Mouse (Mus musculus): ENCODE data around the gene Gpt2.

Gene Gpt2

DNA sequence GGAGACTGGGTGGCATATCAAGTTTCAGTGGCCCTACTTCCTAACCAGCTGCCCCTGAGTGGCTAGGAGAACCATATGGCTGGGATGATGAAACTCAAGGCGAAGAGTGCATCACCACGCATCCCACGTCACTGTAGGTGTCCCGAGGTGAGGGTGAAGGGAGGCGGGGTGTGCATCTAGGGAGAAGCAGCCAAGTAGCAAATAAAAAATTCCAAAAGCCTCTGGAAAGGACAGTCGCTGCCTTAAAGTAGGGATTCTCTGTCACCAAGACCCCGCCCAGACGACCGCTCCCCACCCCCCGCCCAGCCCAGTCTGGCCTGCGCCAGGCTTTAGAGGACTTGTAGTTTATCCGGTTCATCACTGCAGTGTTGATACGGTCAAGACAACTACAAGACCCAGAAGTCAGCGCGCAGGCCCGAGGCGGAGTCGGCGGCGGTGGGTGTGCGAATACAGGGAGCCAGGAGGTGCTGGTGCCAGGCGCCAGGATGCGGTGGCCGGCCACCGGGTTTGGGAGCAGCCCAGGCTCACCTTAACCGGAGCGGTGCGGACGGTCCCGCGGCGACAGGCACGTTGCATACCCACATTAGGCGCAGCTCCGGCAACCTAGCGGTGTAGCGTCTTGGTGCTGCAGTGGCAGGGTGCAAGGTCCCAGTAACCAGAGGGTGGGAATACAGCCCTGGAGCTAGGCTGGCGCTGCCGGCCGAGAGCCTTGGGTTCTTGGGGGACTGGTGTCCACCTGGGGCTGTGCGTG, at the start of gene Gpt2:
Gene Gpt2 (plus strand): TSS at position 452 of the 751 bp plus-strand sequence.
- peak; percentile 97 for DNase-seq (ENCODE audit: inconsistent ontology term)

DNA sequence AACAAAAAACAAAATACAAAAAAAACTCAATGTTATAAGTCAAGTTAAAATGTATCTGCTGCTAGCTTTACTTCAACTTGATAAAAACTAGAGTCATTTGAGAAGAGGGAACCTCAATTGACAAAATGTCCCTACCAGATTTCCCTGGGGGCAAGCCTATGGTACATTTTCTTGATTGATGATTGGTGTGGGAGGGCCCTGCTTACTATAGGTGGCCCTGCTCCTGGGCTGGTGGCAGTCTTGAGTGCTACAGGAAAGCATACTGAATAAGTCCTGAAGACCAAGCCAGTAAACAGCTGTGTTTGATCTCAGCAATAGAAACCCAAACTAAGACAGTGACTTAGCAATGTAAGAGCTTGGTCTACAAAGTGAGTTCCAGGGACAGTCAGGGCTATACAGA, 48.3 kb upstream of the Gpt2 start:
- no peak for DNase-seq (ENCODE audit: inconsistent ontology term)

GRCm38 (mm10) chr8:85445936-85446685, 46.3 kb upstream of the Gpt2 start:
- no peak for DNase-seq (ENCODE audit: inconsistent ontology term)

GRCm38 (mm10) chr8:85450335-85450734, 42.0 kb upstream of the Gpt2 start:
- no peak for DNase-seq (ENCODE audit: inconsistent ontology term)

DNA sequence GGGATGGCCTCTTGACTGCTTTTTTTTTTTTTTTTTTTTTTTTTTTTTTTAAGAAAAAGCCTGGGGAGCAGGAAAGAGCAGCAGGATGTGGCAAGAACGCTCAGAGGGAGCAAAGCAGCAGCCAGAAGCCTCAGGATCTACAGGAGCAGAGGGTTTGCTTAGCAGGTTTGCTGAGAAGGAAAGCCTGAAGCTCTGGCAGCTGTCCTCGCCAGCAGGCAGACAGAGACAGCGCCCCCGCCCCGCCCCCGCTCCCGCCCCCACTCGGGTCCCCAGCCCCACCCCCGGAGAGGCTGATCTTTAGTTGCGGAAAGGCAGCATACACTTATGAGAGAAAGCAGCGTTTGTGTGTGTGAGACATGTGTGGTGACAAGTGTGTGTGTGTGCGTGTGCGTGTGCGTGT, 40.0 kb upstream of the Gpt2 start:
- no peak for DNase-seq (ENCODE audit: inconsistent ontology term)

GRCm38 (mm10) chr8:85453256-85453655, 39.1 kb upstream of the Gpt2 start:
- peak; percentile 9 for DNase-seq (ENCODE audit: inconsistent ontology term)

- no peak for DNase-seq (ENCODE audit: inconsistent ontology term)
Observed at GRCm38 (mm10) chr8:85454750-85455149, 37.6 kb upstream of the Gpt2 start.

- DNase-seq (ENCODE audit: inconsistent ontology term): peak; percentile 56
Observed at GRCm38 (mm10) chr8:85456536-85456935, 35.8 kb upstream of the Gpt2 start.

- no peak for DNase-seq (ENCODE audit: inconsistent ontology term)
Observed at GRCm38 (mm10) chr8:85459582-85459981, 32.8 kb upstream of the Gpt2 start.

GRCm38 (mm10) chr8:85460804-85461203, 31.6 kb upstream of the Gpt2 start:
- DNase-seq (ENCODE audit: inconsistent ontology term): peak; percentile 3

DNA sequence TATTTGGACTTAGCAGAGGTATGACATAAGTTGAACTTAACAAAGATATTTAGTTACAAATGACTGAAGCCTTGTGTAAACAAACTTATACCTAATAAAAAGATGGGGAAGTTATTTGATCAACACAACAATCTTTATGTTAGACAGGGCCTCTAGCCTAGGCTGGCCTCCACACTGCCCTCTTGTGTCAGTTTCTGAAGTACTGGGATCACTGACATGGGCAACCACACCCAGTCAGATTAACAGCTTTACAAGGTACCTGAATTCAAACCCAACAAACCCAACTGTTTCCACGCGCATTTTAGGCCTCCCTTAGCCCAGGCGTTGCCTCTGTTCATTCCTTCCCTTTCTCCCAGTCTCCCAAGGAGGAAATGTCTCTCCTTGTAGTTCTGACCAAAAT, 31.0 kb upstream of the Gpt2 start:
- peak; percentile 5 for DNase-seq (ENCODE audit: inconsistent ontology term)

DNA sequence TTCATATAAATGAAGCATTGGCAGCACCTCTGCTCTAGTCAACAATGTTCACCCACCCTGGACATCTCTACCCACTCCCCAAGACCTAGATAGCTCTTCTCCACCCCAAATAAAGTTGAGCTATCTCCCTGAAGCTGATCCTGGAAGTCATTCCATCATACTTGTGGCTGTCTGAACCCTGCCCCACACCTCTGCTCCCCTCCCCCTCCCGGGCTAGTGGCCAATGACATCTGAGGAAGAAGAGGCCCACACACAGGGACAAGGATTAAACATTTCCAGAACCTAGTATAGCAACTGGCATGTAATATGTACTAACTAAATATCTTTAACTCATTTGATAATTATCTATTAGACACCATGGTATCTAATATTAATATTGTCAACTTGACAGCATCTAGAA, 29.9 kb upstream of the Gpt2 start:
- no peak for DNase-seq (ENCODE audit: inconsistent ontology term)

- DNase-seq (ENCODE audit: inconsistent ontology term): no peak
Observed at GRCm38 (mm10) chr8:85464316-85464715, 28.1 kb upstream of the Gpt2 start.

GRCm38 (mm10) chr8:85466056-85466455, 26.3 kb upstream of the Gpt2 start:
- DNase-seq (ENCODE audit: inconsistent ontology term): no peak

- DNase-seq (ENCODE audit: inconsistent ontology term): no peak
Observed at GRCm38 (mm10) chr8:85470753-85471152, 21.6 kb upstream of the Gpt2 start.

DNA sequence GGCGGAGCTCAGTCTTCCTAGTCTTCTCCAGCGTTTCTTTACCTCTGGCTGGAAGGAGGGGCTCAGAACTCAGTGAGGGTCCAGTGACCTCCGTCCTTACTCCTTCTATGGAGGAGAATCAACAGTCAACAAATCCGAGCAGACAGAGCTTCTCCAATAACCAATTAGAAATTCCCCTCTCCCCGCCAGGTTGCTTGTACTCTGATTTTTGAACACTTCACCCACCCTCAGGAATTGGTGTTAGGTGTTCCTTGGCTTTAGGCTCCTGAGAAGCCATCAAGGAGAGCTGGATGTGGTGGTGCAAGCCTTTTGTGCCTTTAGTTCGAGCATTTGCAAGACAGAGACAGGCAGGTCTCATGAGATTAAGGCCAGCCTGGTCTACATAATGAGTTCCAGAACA, 19.6 kb upstream of the Gpt2 start:
- DNase-seq (ENCODE audit: inconsistent ontology term): no peak

- DNase-seq (ENCODE audit: inconsistent ontology term): no peak
Observed at GRCm38 (mm10) chr8:85473246-85473645, 19.1 kb upstream of the Gpt2 start.

DNA sequence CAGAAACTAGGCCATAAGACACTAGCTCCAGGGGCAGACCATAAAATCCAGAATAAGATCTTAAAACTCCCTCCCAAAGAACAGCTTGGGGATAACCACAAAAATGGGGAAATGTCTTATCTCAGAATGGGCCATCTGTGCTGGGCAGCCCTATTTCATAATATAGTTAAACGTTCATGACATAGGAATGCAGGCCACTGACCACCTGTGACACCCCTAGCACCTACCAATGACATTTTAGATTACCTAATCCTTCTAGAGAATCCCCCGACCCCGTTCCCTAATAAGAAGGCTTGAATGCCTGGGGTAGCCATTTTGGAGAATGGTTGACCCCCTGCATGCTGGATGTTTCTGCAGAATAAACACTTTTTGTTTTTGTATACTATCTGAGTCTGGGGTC, 17.5 kb upstream of the Gpt2 start:
- DNase-seq (ENCODE audit: inconsistent ontology term): no peak

DNA sequence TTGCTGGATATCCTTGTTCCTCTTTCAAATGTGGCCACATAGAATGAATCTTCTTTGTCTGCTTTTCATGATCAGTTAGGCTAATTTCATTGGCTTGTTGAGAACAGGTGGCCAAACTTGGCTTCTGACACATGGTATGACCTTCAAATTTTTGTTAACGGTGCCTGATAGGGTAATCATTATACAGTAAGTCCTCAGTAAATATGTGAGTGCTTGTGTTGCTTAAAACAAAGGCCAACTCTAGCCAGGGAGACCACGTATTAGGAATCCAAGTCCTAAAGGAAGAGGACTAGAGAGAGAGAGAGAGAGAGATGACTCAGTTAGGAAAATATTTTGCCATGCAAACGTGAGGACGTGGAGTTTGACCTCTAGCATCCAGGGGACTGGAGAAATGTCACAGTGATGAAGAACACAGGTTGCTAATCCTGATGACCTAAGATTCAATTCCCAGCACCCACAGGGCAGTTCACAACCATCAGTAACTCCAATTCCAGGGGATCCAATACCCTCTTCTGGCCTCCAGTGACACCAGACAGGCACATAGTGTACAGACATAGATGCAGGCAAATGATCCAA, 15.3 kb upstream of the Gpt2 start:
- no peak for DNase-seq (ENCODE audit: inconsistent ontology term)

- DNase-seq (ENCODE audit: inconsistent ontology term): peak; percentile 60
Observed at GRCm38 (mm10) chr8:85478397-85478796, 14.0 kb upstream of the Gpt2 start.

DNA sequence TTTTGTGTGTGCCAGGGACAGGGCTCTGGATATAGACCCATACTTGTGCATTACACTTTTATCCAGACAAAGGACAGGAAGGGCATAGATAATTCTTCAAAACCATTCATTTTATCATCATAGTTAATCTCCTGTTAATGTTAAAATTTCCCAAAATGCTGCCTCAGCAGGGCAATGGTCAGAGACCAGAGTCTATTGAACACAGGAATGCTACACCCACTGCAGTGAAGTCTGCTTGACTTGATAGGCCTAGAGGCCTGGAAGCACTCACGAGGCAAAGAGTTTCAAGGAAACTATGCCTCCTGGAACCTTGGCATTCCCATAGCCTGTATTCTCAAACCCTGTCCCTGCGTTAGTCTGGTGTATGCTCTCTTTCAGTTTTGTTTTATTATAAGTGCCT, 12.7 kb upstream of the Gpt2 start:
- DNase-seq (ENCODE audit: inconsistent ontology term): no peak

DNA sequence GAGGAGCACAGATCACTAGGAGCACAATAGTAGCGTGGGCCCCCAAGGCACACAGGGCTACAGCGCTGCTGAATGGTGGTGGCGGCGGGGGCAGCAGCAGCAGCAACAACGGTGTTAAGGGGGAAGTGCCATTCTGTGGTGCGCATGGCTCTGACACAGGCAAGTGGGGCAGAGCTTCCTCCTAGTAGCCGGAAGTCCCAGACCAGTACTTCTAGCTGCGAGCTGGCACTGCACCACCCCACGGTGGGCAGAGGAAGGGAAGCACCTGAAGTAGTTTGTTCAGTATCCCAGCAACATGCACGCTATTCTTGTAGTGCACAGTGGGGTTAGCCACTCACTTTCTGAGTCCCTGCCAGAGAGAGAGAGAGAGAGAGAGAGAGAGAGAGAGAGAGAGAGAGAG, 10.5 kb upstream of the Gpt2 start:
- no peak for DNase-seq (ENCODE audit: inconsistent ontology term)

GRCm38 (mm10) chr8:85482427-85482826, 9.9 kb upstream of the Gpt2 start:
- no peak for DNase-seq (ENCODE audit: inconsistent ontology term)

All from Muller cell, postnatal 12 days (primary cell).